Mouse (Mus musculus): Measurements from ENCODE around the gene Xylt1. TPM values are rescaled to one million over a fixed set of nuclear protein-coding genes. Genes with fewer than 3 reads are reported as not detected.

The Xylt1 gene
- polyA plus RNA-seq, 1 experiment from 2014 or later, result 3.8 TPM

GRCm38 (mm10) chr7:117389048-117389447 is 8.3 kb downstream of the Xylt1 start:
- Histone ChIP-seq H3K4me3 (ENCODE audit: low read depth, low read length) (no peak overlapping the region), H3K4me2 (ENCODE audit: low read depth, low read length) (no peak overlapping the region), H3K4me1 (ENCODE audit: control insufficient read depth, insufficient read depth, low read length) (no peaks in the 10 kb centered on the region), H3K27ac (ENCODE audit: low read depth, low read length) (no peak overlapping the region), H3K27me3 (ENCODE audit: control insufficient read depth, insufficient read depth, low read length) (no peaks in the 10 kb centered on the region), H3K9ac (replicated peaks; ENCODE audit: low read depth, low read length) (no peak overlapping the region), H3K36me3 (ENCODE audit: control insufficient read depth, insufficient read depth, low read length) (no peaks in the 10 kb centered on the region), H3K9me3 (ENCODE audit: control insufficient read depth, low read length) (no peaks in the 10 kb centered on the region)
- 87% methylated on average over 3 of the region's 3 CpGs for WGBS
- no peak for ATAC-seq (ENCODE audit: low read depth)

GRCm38 (mm10) chr7:117392863-117393569 is 12.2 kb downstream of the Xylt1 start:
- Histone ChIP-seq H3K27ac (ENCODE audit: low read depth, low read length) (no peak overlapping the region), H3K36me3 (ENCODE audit: control insufficient read depth, insufficient read depth, low read length) (no peaks in the 10 kb centered on the region), H3K9me3 (ENCODE audit: control insufficient read depth, low read length) (no peaks in the 10 kb centered on the region), H3K4me3 (ENCODE audit: low read depth, low read length) (no peak overlapping the region), H3K4me1 (ENCODE audit: control insufficient read depth, insufficient read depth, low read length) (peaks cover 5% of the 10 kb centered on the region; the same call in 1 of the 2 replicates), H3K9ac (replicated peaks; ENCODE audit: low read depth, low read length) (no peak overlapping the region), H3K27me3 (ENCODE audit: control insufficient read depth, insufficient read depth, low read length) (no peaks in the 10 kb centered on the region), H3K4me2 (ENCODE audit: low read depth, low read length) (no peak overlapping the region)
- no peak for ATAC-seq (ENCODE audit: low read depth)
- WGBS, result 60% methylated on average over 13 of the region's 13 CpGs

GRCm38 (mm10) chr7:117393976-117394375 is 13.2 kb downstream of the Xylt1 start:
- Histone ChIP-seq H3K27me3 (ENCODE audit: control insufficient read depth, insufficient read depth, low read length) (no peaks in the 10 kb centered on the region), H3K4me1 (ENCODE audit: control insufficient read depth, insufficient read depth, low read length) (peaks cover 5% of the 10 kb centered on the region; the same call in 1 of the 2 replicates), H3K36me3 (ENCODE audit: control insufficient read depth, insufficient read depth, low read length) (no peaks in the 10 kb centered on the region), H3K9ac (replicated peaks; ENCODE audit: low read depth, low read length) (no peak overlapping the region), H3K4me3 (ENCODE audit: low read depth, low read length) (no peak overlapping the region), H3K4me2 (ENCODE audit: low read depth, low read length) (no peak overlapping the region), H3K9me3 (ENCODE audit: control insufficient read depth, low read length) (no peaks in the 10 kb centered on the region), H3K27ac (ENCODE audit: low read depth, low read length) (no peak overlapping the region)
- WGBS, result 84% methylated on average over 4 of the region's 4 CpGs
- no peak for ATAC-seq (ENCODE audit: low read depth)

GRCm38 (mm10) chr7:117394380-117394779 is 13.6 kb downstream of the Xylt1 start:
- Histone ChIP-seq H3K27me3 (ENCODE audit: control insufficient read depth, insufficient read depth, low read length) (no peaks in the 10 kb centered on the region), H3K4me2 (ENCODE audit: low read depth, low read length) (no peak overlapping the region), H3K4me1 (ENCODE audit: control insufficient read depth, insufficient read depth, low read length) (peaks cover 5% of the 10 kb centered on the region; the same call in 1 of the 2 replicates), H3K27ac (ENCODE audit: low read depth, low read length) (no peak overlapping the region), H3K36me3 (ENCODE audit: control insufficient read depth, insufficient read depth, low read length) (no peaks in the 10 kb centered on the region), H3K9me3 (ENCODE audit: control insufficient read depth, low read length) (no peaks in the 10 kb centered on the region), H3K9ac (replicated peaks; ENCODE audit: low read depth, low read length) (no peak overlapping the region), H3K4me3 (ENCODE audit: low read depth, low read length) (no peak overlapping the region)
- WGBS, result 90% methylated on average over 6 of the region's 6 CpGs
- ATAC-seq (ENCODE audit: low read depth), result no peak

GRCm38 (mm10) chr7:117395511-117395910 is 14.7 kb downstream of the Xylt1 start:
- peaks cover 5% of the 10 kb centered on the region; the same call in 1 of the 2 replicates for H3K4me1 ChIP-seq (ENCODE audit: control insufficient read depth, insufficient read depth, low read length)
- H3K9ac ChIP-seq (replicated peaks; ENCODE audit: low read depth, low read length), result no peak overlapping the region
- H3K4me3 ChIP-seq (ENCODE audit: low read depth, low read length), result no peak overlapping the region
- ATAC-seq (ENCODE audit: low read depth), result no peak
- 67% methylated on average over 6 of the region's 6 CpGs for WGBS
- no peak overlapping the region for H3K27ac ChIP-seq (ENCODE audit: low read depth, low read length)
- no peaks in the 10 kb centered on the region for H3K9me3 ChIP-seq (ENCODE audit: control insufficient read depth, low read length)
- H3K36me3 ChIP-seq (ENCODE audit: control insufficient read depth, insufficient read depth, low read length), result no peaks in the 10 kb centered on the region
- no peak overlapping the region for H3K4me2 ChIP-seq (ENCODE audit: low read depth, low read length)
- H3K27me3 ChIP-seq (ENCODE audit: control insufficient read depth, insufficient read depth, low read length), result no peaks in the 10 kb centered on the region

- Histone ChIP-seq H3K4me3 (ENCODE audit: low read depth, low read length) (no peak overlapping the region), H3K9me3 (ENCODE audit: control insufficient read depth, low read length) (no peaks in the 10 kb centered on the region), H3K4me2 (ENCODE audit: low read depth, low read length) (no peak overlapping the region), H3K4me1 (ENCODE audit: control insufficient read depth, insufficient read depth, low read length) (peaks cover 5% of the 10 kb centered on the region; the same call in 1 of the 2 replicates), H3K27ac (ENCODE audit: low read depth, low read length) (no peak overlapping the region), H3K9ac (replicated peaks; ENCODE audit: low read depth, low read length) (no peak overlapping the region), H3K36me3 (ENCODE audit: control insufficient read depth, insufficient read depth, low read length) (no peaks in the 10 kb centered on the region), H3K27me3 (ENCODE audit: control insufficient read depth, insufficient read depth, low read length) (no peaks in the 10 kb centered on the region)
- no peak for ATAC-seq (ENCODE audit: low read depth)
- 95% methylated on average over 6 of the region's 6 CpGs for WGBS
These were observed 17.1 kb downstream of the Xylt1 start for GRCm38 (mm10) chr7:117397877-117398276.

- ATAC-seq (ENCODE audit: low read depth), result no peak
- Histone ChIP-seq H3K9ac (replicated peaks; ENCODE audit: low read depth, low read length) (no peak overlapping the region), H3K4me2 (ENCODE audit: low read depth, low read length) (no peak overlapping the region), H3K9me3 (ENCODE audit: control insufficient read depth, low read length) (no peaks in the 10 kb centered on the region), H3K4me1 (ENCODE audit: control insufficient read depth, insufficient read depth, low read length) (peaks cover 5% of the 10 kb centered on the region; the same call in 1 of the 2 replicates), H3K27ac (ENCODE audit: low read depth, low read length) (no peak overlapping the region), H3K4me3 (ENCODE audit: low read depth, low read length) (no peak overlapping the region), H3K27me3 (ENCODE audit: control insufficient read depth, insufficient read depth, low read length) (no peaks in the 10 kb centered on the region), H3K36me3 (ENCODE audit: control insufficient read depth, insufficient read depth, low read length) (no peaks in the 10 kb centered on the region)
- 95% methylated on average over 5 of the region's 5 CpGs for WGBS
These were observed 19.2 kb downstream of the Xylt1 start for GRCm38 (mm10) chr7:117399971-117400370.

GRCm38 (mm10) chr7:117401581-117401980 is 20.8 kb downstream of the Xylt1 start:
- 77% methylated on average over 4 of the region's 4 CpGs for WGBS
- H3K4me3 ChIP-seq (ENCODE audit: low read depth, low read length), result no peak overlapping the region
- H3K27me3 ChIP-seq (ENCODE audit: control insufficient read depth, insufficient read depth, low read length), result no peaks in the 10 kb centered on the region
- no peaks in the 10 kb centered on the region for H3K36me3 ChIP-seq (ENCODE audit: control insufficient read depth, insufficient read depth, low read length)
- peaks cover 3% of the 10 kb centered on the region; the same call in 1 of the 2 replicates for H3K4me1 ChIP-seq (ENCODE audit: control insufficient read depth, insufficient read depth, low read length)
- no peaks in the 10 kb centered on the region for H3K9me3 ChIP-seq (ENCODE audit: control insufficient read depth, low read length)
- no peak for ATAC-seq (ENCODE audit: low read depth)
- no peak overlapping the region for H3K27ac ChIP-seq (ENCODE audit: low read depth, low read length)
- H3K9ac ChIP-seq (replicated peaks; ENCODE audit: low read depth, low read length), result no peak overlapping the region
- H3K4me2 ChIP-seq (ENCODE audit: low read depth, low read length), result no peak overlapping the region

- no peak for ATAC-seq (ENCODE audit: low read depth)
- no peaks in the 10 kb centered on the region for H3K27me3 ChIP-seq (ENCODE audit: control insufficient read depth, insufficient read depth, low read length)
- no peak overlapping the region for H3K27ac ChIP-seq (ENCODE audit: low read depth, low read length)
- H3K9me3 ChIP-seq (ENCODE audit: control insufficient read depth, low read length), result no peaks in the 10 kb centered on the region
- no peaks in the 10 kb centered on the region for H3K4me1 ChIP-seq (ENCODE audit: control insufficient read depth, insufficient read depth, low read length)
- H3K4me3 ChIP-seq (ENCODE audit: low read depth, low read length), result no peak overlapping the region
- no peak overlapping the region for H3K9ac ChIP-seq (replicated peaks; ENCODE audit: low read depth, low read length)
- H3K36me3 ChIP-seq (ENCODE audit: control insufficient read depth, insufficient read depth, low read length), result no peaks in the 10 kb centered on the region
- 90% methylated on average over 3 of the region's 3 CpGs for WGBS
- H3K4me2 ChIP-seq (ENCODE audit: low read depth, low read length), result no peak overlapping the region
These were observed 25.6 kb downstream of the Xylt1 start for GRCm38 (mm10) chr7:117406336-117406735.

Data from neural tube, embryonic 14.5 days (tissue).